Mouse (Mus musculus) testis, adult 2 months (tissue): Measurements from ENCODE around the gene Tm6sf1. TPM values are rescaled to one million over a fixed set of nuclear protein-coding genes. Genes with fewer than 3 reads are reported as not detected.

ENCODE experiments used
- H3K27ac ChIP-seq: fragments of 200-500 bp; 2 replicates; pipeline ENCODE4 v1.5.1; 2012; ENCODE audit warnings: low read depth, low read length; ENCODE audit not compliant: control insufficient read depth, insufficient read depth
- H3K27me3 ChIP-seq: fragments of 200-500 bp; 2 replicates; pipeline ENCODE4 v1.6.1; 2012; ENCODE audit warnings: mild to moderate bottlenecking, low read length, moderate library complexity; ENCODE audit not compliant: control insufficient read depth, insufficient read depth
- H3K36me3 ChIP-seq: fragments of 200-500 bp; 2 replicates; pipeline ENCODE4 v1.6.1; 2012; ENCODE audit warnings: mild to moderate bottlenecking, low read length; ENCODE audit not compliant: control insufficient read depth, insufficient read depth
- H3K4me1 ChIP-seq: fragments of 200-500 bp; 2 replicates; pipeline ENCODE4 v1.6.1; 2012; ENCODE audit warnings: low read length; ENCODE audit not compliant: control insufficient read depth, insufficient read depth
- H3K4me3 ChIP-seq: fragments of 200-500 bp; 2 replicates; pipeline ENCODE4 v1.5.1; 2012; ENCODE audit warnings: low read depth, mild to moderate bottlenecking, low read length, moderate library complexity, mixed read lengths; ENCODE audit not compliant: control insufficient read depth
- CTCF ChIP-seq: fragments of 200-500 bp; IDR thresholded peaks from 2 replicates; pipeline ENCODE4 v1.5.1; 2012; ENCODE audit warnings: low read depth, mild to moderate bottlenecking, inconsistent platforms, low read length, moderate library complexity; ENCODE audit not compliant: control insufficient read depth, insufficient read depth, insufficient replicate concordance
- POLR2A ChIP-seq: fragments of 200-500 bp; IDR thresholded peaks from 2 replicates; pipeline ENCODE4 v1.6.1; 2012; ENCODE audit warnings: low read depth, mild to moderate bottlenecking, inconsistent platforms, low read length, moderate library complexity; ENCODE audit not compliant: control insufficient read depth
- polyA plus RNA-seq: library from polyadenylated mRNA; depleted of rRNA; stranded (reverse); fragments of >200 nt; gene quantifications from 2 replicates; pipeline ENCODE4 v1.2.3, GENCODE M21; 2012; rRNA removed

The Tm6sf1 gene
- 5.7 and 9.5 TPM in 2 replicates for polyA plus RNA-seq

GRCm38 (mm10) chr7:81858968-81859721, at the start of gene Tm6sf1:
Gene Tm6sf1, plus strand, starts transcription at chr7:81859001.
- H3K4me3 ChIP-seq: peak within 1 kb of the TSS; percentile 73
- H3K4me1 ChIP-seq: peaks cover 14% of the 10 kb centered on the region
- H3K27ac ChIP-seq: peak within 1 kb of the TSS; percentile 37
- no peaks in the 10 kb centered on the region for H3K36me3 ChIP-seq
- TF ChIP-seq POLR2A (no peak), CTCF (no peak)
- H3K27me3 ChIP-seq: no peaks in the 10 kb centered on the region

- Histone ChIP-seq H3K4me3 (no peak overlapping the region), H3K27ac (0 out of 2 replicates have a peak overlapping the region, but pooled peaks have one; percentile 4), H3K27me3 (no peaks in the 10 kb centered on the region), H3K36me3 (no peaks in the 10 kb centered on the region), H3K4me1 (peaks cover 4% of the 10 kb centered on the region)
- TF ChIP-seq POLR2A: no peak
- TF ChIP-seq CTCF: no peak
Observed at GRCm38 (mm10) chr7:81824906-81825305, 33.9 kb upstream of the Tm6sf1 start.

- Histone ChIP-seq H3K4me3 (no peak overlapping the region), H3K27ac (no peak overlapping the region), H3K36me3 (no peaks in the 10 kb centered on the region), H3K4me1 (peaks cover 6% of the 10 kb centered on the region), H3K27me3 (no peaks in the 10 kb centered on the region)
- TF ChIP-seq CTCF: no peak
- no peak for TF ChIP-seq POLR2A
Observed at GRCm38 (mm10) chr7:81825381-81825780, 33.4 kb upstream of the Tm6sf1 start.

GRCm38 (mm10) chr7:81827806-81828667, 30.8 kb upstream of the Tm6sf1 start:
- Histone ChIP-seq H3K4me1 (peaks cover 6% of the 10 kb centered on the region), H3K4me3 (peak overlapping the region; percentile 84), H3K27me3 (no peaks in the 10 kb centered on the region), H3K36me3 (no peaks in the 10 kb centered on the region), H3K27ac (peak overlapping the region; percentile 96)
- TF ChIP-seq CTCF: no peak

- no peak for TF ChIP-seq CTCF
- TF ChIP-seq POLR2A: peak; percentile 48; the same call in 1 of the 2 replicates
- H3K4me1 ChIP-seq: peaks cover 6% of the 10 kb centered on the region
Observed at GRCm38 (mm10) chr7:81828681-81829378, 30.0 kb upstream of the Tm6sf1 start.

GRCm38 (mm10) chr7:81829379-81829894, 29.4 kb upstream of the Tm6sf1 start, which contains the start of gene Btbd1:
Gene Btbd1, minus strand, starts transcription at chr7:81829431.
- peaks cover 6% of the 10 kb centered on the region for H3K4me1 ChIP-seq

More at GRCm38 (mm10) chr7:81828681-81829378, 30.0 kb upstream of the Tm6sf1 start:
- Histone ChIP-seq H3K4me3 (peak overlapping the region; percentile 84), H3K36me3 (no peaks in the 10 kb centered on the region), H3K27ac (peak overlapping the region; percentile 96), H3K27me3 (no peaks in the 10 kb centered on the region)

GRCm38 (mm10) chr7:81834847-81835246, 24.0 kb upstream of the Tm6sf1 start:
- no peak for TF ChIP-seq CTCF
- TF ChIP-seq POLR2A: no peak
- Histone ChIP-seq H3K27ac (no peak overlapping the region), H3K4me1 (peaks cover 2% of the 10 kb centered on the region), H3K4me3 (no peak overlapping the region), H3K36me3 (no peaks in the 10 kb centered on the region), H3K27me3 (no peaks in the 10 kb centered on the region)

More at GRCm38 (mm10) chr7:81829379-81829894, 29.4 kb upstream of the Tm6sf1 start, which contains the start of gene Btbd1:
- Histone ChIP-seq H3K27me3 (no peaks in the 10 kb centered on the region), H3K4me3 (peak within 1 kb of the TSS; percentile 84), H3K27ac (peak within 1 kb of the TSS; percentile 96), H3K36me3 (no peaks in the 10 kb centered on the region)
- TF ChIP-seq POLR2A: peak; percentile 74
- TF ChIP-seq CTCF: no peak
